Mouse (Mus musculus): ENCODE data around the gene Pde2a. TPM values are rescaled to one million over a fixed set of nuclear protein-coding genes. Genes with fewer than 3 reads are reported as not detected.

The Pde2a gene
- total RNA-seq, 2 experiments from 2014 or later: 72.2 to 78.0 TPM

GRCm38 (mm10) chr7:101449855-101450254 lies 28.4 kb downstream of the Pde2a start:
- intact Hi-C loops (cut with DNase I): loop anchor here (1.0 to 2.0 kb wide), 3 partner anchors 23 to 91 kb away; no protein-coding TSS in a partner anchor
- no peak for DNase-seq

- DNase-seq: peak; percentile 90 to 96
- intact Hi-C loops (cut with DNase I): loop anchor here (1.0 to 2.0 kb wide), 4 partner anchors 22 to 91 kb away; no protein-coding TSS in a partner anchor
These were observed 29.2 kb downstream of the Pde2a start for GRCm38 (mm10) chr7:101450422-101451401.

DNA sequence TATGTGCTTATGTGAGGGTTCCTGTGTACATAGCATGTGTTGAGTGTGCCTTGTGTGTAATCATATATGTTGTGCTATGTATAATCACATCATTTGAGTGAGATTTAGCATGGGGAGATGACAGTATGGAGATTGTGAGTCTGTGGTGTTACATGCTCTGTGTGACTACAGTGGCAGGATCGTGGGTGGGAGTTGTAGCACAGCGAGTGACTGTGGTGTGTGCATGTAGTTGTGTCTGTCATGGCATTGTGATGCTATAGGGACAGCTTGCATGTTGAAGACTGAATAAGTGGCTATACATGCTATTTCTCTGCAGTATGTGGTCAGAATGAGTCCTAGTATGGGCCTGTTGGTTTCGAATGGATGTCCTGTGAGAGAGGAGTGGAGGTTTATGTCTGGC lies 31.2 kb downstream of the Pde2a start:
- intact Hi-C loops (cut with DNase I): no loop called here
- no peak for DNase-seq

DNA sequence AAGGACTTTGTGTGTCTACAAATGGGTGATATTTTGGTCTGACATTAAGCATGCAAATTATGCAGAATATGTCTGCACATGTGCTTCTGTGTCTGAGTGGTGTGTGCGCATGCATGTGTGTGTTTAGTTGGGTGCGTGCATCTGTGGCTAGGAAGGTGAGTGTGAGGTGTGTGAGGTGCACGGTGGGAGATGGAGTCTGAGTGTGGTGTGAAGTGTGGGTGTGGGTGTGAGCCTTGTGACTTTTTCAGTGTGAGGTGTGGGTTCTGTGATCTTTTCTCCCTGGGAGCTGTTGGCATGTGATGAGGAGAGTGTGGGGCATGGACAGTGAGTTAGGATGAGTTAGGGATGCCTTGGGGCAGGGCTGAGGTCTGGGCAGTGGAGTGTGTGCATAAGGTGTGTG lies 31.8 kb downstream of the Pde2a start:
- DNase-seq: no peak
- intact Hi-C loops (cut with DNase I): no loop called here

DNA sequence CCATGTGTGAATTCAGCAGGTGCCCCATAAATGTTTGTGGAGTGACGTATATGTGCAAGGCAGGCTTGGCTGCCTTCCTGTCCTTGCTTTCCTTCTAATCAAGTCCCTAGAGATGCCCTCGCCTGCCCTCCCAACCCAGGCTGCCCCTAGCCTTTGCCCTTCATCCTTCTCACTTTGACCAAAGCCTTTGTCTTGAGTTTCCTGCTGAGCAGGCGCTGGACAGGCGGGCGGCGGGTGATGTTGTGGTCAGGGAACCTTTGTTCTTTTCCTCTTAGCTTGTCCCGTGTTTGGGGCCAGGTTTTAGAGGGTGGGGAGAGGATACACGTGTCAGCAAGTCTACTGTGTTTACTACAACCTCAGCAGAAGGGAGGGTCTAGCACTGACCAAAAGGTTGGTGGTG lies 32.2 kb downstream of the Pde2a start:
- peak; percentile 43 to 50 for DNase-seq
- intact Hi-C loops (cut with DNase I): no loop called here

- intact Hi-C loops (cut with DNase I): no loop called here
- DNase-seq: peak in 1 of 2 experiments; percentile 2
These were observed 33.0 kb downstream of the Pde2a start for GRCm38 (mm10) chr7:101454479-101454878.

DNA sequence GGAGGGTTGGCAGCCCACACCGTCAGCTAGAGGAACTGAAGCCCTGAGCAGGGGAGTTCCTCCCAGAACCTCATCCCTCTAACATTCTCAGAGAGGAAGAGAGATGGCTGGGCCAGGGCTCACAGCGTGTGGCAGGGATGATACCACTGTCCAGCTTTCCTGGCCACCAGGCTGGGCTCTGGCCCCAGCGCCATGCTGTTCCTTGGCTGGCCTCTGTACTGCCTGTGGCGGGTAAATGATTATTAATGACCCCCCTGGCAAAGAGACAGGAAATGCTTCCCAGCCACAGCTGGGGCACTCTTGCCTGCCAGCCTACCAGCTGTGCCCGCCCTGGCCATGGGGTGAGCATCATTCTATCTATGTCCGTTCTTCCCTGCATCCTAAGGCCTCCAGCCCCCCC lies 33.6 kb downstream of the Pde2a start:
- intact Hi-C loops (cut with DNase I): no loop called here
- DNase-seq: peak in 1 of 2 experiments; percentile 5

DNA sequence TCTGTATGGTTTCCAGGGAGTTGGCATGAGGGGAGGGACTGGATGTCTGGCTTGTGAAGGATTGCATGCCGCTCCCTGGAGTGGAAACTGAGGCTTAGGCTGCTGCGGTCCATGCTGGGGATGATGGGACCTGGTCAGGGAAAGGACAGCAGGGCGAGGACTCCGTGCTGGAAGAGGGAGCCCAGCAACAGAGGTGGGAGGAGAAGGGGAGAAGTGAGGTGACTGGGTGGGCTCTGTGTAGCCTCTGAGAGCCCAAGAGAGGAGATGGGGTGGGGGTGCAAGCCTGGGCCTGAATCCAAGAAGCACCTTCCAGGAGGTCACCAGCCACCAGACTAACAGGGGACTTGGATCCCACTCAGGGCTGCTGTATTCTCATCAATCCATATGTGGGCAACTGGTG lies 34.8 kb downstream of the Pde2a start:
- intact Hi-C loops (cut with DNase I): no loop called here
- no peak for DNase-seq

DNA sequence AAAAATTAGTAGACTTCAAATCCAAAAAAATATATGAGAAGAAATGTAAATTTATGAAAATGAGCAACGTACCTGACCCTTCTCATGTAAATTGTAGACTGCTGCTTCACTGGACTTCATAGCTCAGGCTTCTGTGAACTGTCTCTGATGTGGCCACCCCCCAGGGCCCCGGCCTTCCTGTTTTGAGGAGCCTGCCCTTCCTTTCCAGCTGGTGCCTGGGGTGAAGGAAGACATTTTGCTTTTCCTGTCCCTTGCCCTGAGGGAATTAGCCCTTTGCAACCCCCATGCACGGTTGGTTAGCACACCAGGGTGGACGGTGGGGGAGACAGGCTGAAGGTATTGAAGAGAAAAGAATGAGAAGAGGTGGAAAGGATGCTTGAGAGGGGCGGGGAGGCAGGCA lies 35.3 kb downstream of the Pde2a start:
- intact Hi-C loops (cut with DNase I): no loop called here
- DNase-seq: peak in 1 of 2 experiments; percentile 33

DNA sequence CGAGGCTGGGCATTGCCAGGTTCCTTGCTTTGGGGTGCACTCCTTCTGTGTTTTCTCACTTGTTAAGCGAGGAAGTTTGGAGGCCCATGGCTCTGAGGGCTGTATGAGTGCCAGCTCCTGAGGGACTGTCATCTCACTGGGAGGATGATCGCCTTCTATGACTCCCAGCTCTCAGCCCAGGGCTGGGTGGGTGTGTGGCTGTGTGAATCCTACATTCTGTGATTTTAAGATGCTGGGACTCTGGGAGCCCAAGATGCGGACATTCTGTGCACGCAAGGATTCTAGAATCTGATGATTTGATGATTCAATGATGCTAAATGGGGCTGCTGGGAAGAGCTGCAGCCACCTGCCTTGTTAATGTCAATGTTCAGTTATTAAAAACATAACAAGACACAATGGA lies 35.8 kb downstream of the Pde2a start:
- peak in 1 of 2 experiments; percentile 3 for DNase-seq
- intact Hi-C loops (cut with DNase I): no loop called here

GRCm38 (mm10) chr7:101457801-101458200 lies 36.3 kb downstream of the Pde2a start:
- DNase-seq: peak; percentile 45 to 48
- intact Hi-C loops (cut with DNase I): no loop called here

GRCm38 (mm10) chr7:101458278-101458781 lies 36.8 kb downstream of the Pde2a start:
- intact Hi-C loops (cut with DNase I): no loop called here
- peak in 1 of 2 experiments; percentile 10 for DNase-seq

DNA sequence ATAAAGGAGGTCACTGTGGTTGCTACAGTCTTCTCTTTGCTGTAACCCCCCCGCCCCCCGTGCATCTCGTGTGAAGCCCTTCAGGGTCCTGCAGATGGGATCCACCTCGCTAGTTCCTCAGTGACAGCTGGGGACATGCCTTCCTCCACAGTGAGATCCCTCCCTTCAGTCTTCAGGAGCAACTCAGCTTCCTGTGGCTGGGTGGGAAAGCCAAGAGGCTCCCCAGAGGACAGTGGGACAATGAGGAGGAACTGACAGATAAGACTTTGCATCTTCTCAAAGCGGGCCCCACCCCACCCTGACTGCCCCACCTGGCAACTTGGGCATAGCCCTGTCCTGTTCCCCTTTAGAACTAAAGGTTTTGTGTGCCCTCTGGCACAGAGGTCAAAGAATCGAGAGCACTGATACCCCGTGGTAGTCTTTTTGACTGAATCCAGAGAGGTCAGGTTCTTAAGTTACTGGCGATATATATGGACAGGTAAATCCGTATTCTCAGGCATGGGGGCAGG lies 37.9 kb downstream of the Pde2a start:
- intact Hi-C loops (cut with DNase I): no loop called here
- peak in 1 of 2 experiments; percentile 24 for DNase-seq

DNA sequence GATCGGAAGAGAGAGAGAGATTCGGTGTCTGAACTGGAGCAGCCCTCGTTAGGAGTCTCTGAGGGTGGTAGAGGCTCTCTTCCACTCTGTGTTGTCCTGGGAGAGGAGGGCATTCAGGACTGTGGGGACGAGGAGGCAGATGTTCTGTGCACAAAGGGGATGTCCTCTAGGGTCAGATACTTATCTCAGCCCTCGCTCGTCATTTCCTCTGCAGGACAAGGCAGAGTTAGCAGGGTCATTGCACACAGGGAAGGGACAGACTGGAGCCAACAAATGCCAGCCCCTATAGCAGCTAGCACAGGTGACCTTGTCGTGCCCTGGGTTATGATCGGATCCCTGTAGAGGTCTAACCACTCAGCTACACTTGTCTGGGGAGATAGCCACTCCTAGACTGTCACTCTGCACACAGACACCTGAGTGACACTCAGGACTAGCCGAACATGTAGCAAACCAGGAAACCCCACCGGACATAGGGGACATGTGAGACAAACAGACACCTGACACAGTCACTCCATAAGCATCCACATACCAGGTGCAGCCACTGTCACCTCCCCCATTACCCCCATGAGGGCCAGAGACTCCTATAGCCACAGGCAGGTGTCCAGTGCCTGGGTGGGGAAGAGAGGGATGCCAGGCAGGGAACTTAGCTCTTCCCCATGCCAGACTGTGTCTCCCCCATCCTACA lies 38.6 kb downstream of the Pde2a start:
- peak in 1 of 2 experiments; percentile 6 for DNase-seq
- intact Hi-C loops (cut with DNase I): no loop called here

DNA sequence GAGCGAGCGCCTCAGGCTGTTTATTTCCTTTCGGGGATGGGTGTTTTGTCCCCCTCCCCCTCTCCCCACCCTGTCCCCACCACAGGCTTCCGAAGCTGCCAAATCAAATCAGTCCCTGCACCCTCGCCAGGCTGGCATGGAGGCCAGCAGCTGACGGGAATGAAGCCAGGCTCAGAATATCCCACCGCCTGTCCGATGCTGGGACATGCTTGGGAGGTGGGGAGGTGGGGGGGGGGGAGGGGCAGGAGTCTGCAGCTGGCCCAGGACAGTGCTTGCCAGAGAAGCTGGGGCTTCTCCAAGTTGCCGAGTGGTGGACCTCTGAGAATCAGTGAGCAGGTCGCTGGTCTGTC lies 39.1 kb downstream of the Pde2a start:
- intact Hi-C loops (cut with DNase I): no loop called here
- peak; percentile 71 to 81 for DNase-seq

DNA sequence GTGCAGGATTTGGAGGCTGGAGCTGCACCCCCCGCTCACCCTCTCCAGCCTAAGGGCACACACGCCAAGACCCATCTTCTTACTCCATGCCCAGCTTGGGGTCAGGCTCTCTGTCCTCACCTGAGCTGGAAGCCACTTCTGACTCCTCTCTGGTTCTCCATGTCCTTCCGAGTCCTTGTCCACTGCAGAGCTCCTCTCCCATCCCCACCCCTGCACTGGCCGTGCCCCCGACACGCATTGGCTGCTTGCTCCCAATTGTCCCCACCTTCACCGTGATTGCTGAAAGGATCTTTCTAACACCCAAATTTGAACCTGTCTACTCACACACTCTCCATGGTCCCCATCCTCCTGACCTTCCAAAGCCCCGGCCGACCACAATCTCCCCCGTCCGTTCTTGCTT lies 40.1 kb downstream of the Pde2a start:
- no peak for DNase-seq
- intact Hi-C loops (cut with DNase I): no loop called here

GRCm38 (mm10) chr7:101462327-101463068 lies 41.0 kb downstream of the Pde2a start:
- intact Hi-C loops (cut with DNase I): no loop called here
- peak in 1 of 2 experiments; percentile 58 for DNase-seq

DNA sequence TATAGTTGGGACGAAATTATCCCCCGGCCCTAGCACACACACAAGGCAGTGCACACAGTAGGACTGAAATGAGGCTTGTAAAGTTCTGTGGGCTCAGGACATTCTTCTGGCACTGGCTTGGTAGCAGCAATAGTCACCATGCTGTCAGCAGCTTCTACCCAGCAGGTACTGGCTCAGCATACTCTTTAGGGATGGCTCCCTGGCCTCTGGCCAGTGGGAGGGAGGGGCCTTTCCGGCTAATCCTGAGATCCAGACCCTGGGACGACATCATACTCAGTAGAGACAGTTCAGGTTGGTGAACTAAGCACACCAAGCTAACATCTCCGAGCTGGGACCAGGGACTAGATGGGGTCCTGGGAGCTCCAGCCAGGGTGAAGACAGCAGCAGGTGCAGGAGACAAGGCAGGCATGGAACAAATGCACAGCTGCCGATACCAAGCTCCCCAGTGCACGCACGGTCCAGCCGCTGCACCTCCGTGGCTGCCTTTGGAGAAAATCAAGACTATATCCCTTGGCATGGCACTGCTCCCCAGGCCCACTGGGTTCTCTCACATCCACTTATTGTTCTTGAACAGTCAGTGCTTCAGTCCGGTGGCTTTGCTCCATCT lies 42.3 kb downstream of the Pde2a start:
- DNase-seq: peak in 1 of 2 experiments; percentile 9
- intact Hi-C loops (cut with DNase I): no loop called here

GRCm38 (mm10) chr7:101464927-101465326 lies 43.4 kb downstream of the Pde2a start:
- intact Hi-C loops (cut with DNase I): no loop called here

DNA sequence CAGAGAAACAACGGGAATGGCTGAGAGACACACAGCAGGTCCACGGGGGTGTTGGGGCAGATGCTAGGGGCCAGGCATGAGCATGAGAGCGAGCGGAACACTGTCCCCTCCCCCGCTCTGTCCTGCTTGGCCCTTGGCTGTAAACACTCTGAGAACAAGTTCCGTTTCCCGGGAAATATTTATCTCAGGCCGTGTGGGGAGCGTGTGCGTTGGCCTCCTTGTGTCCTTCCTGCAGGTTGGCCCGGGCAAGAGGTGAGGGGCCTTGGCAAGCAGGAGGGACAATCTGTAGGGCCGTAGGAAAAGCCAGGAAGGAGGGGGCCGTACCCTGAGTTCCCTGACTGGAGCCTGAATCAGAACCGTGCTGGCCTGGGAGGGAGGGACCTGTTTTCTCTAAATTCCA lies 43.9 kb downstream of the Pde2a start:
- DNase-seq: peak; percentile 74 to 76
- intact Hi-C loops (cut with DNase I): no loop called here

More at GRCm38 (mm10) chr7:101464927-101465326, 43.4 kb downstream of the Pde2a start:
- DNase-seq: no peak
